Mouse (Mus musculus) C2C12 (cell line): ENCODE measurements around the gene Arl5c.

ENCODE experiments used
- CEBPB ChIP-seq: IDR thresholded peaks from one replicate; pipeline ENCODE4 v1.6.1; 2011; ENCODE audit warnings: low read depth, mild to moderate bottlenecking, control low read depth, moderate library complexity
- CTCF ChIP-seq: IDR thresholded peaks from one replicate; pipeline ENCODE4 v1.5.1; 2011; ENCODE audit not compliant: control insufficient read depth, insufficient read depth, insufficient read length

DNA sequence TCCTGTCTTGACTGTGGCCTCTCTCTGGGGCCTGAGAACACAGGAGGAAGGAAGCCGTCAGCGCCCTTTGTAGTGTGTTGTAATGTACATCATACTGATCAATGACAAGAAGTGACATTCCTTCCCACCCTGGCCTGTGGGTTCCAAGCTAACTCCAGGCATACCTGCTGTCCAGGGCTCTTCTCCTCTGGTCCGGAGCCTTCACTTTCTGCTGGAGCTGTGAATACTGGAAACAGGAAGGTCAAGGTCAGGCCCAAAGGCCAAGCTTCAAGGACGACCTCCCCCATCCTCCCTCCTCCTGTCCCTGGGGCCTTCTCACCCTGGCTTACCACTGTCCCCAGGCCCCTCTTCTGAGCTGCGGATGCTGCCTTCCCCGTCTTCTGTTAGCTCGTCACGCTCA, 45.0 kb upstream of the Arl5c start:
- TF ChIP-seq CTCF (no peak), CEBPB (no peak)
